Mouse (Mus musculus) liver, adult (tissue): ENCODE measurements around the gene Mical2.

Experiments
- GATA4 ChIP-seq: IDR thresholded peaks from 2 replicates; pipeline ENCODE4 v1.6.1; 2014; ENCODE audit warnings: mild to moderate bottlenecking, low read length; ENCODE audit not compliant: insufficient replicate concordance

Gene Mical2

GRCm38 (mm10) chr7:112300141-112300540, 74.5 kb downstream of the Mical2 start:
- TF ChIP-seq GATA4, result no peak

GRCm38 (mm10) chr7:112301052-112301451, 75.4 kb downstream of the Mical2 start:
- TF ChIP-seq GATA4, result no peak

GRCm38 (mm10) chr7:112304382-112304781, 78.7 kb downstream of the Mical2 start:
- TF ChIP-seq GATA4, result no peak

- TF ChIP-seq GATA4, result no peak
Observed at GRCm38 (mm10) chr7:112309289-112310016, 83.8 kb downstream of the Mical2 start.

GRCm38 (mm10) chr7:112310017-112310360, 84.3 kb downstream of the Mical2 start:
- no peak for TF ChIP-seq GATA4

GRCm38 (mm10) chr7:112313211-112313610, 87.6 kb downstream of the Mical2 start:
- TF ChIP-seq GATA4, result no peak

GRCm38 (mm10) chr7:112313670-112314069, 88.0 kb downstream of the Mical2 start:
- no peak for TF ChIP-seq GATA4

- no peak for TF ChIP-seq GATA4
Observed at GRCm38 (mm10) chr7:112316239-112316638, 90.6 kb downstream of the Mical2 start.

- peak; percentile 4; the same call in 1 of the 2 replicates for TF ChIP-seq GATA4
Observed at GRCm38 (mm10) chr7:112317491-112317890, 91.8 kb downstream of the Mical2 start.

- TF ChIP-seq GATA4, result no peak
Observed at GRCm38 (mm10) chr7:112318306-112318705, 92.7 kb downstream of the Mical2 start.

GRCm38 (mm10) chr7:112319419-112319818, 93.8 kb downstream of the Mical2 start:
- TF ChIP-seq GATA4, result no peak

GRCm38 (mm10) chr7:112320052-112320730, 94.5 kb downstream of the Mical2 start:
- no peak for TF ChIP-seq GATA4

- TF ChIP-seq GATA4, result no peak
Observed at GRCm38 (mm10) chr7:112321798-112322794, 96.4 kb downstream of the Mical2 start.

GRCm38 (mm10) chr7:112324577-112324976, 98.9 kb downstream of the Mical2 start:
- no peak for TF ChIP-seq GATA4

- TF ChIP-seq GATA4, result no peak
Observed at GRCm38 (mm10) chr7:112326852-112327251, 101.2 kb downstream of the Mical2 start.
